Mouse (Mus musculus): ENCODE measurements around the gene Sirt7. TPM values are rescaled to one million over a fixed set of nuclear protein-coding genes. Genes with fewer than 3 reads are reported as not detected.

Gene Sirt7
- total and polyA plus RNA-seq, 3 experiments = 72.3 to 78.2 TPM; not detected in 1

DNA sequence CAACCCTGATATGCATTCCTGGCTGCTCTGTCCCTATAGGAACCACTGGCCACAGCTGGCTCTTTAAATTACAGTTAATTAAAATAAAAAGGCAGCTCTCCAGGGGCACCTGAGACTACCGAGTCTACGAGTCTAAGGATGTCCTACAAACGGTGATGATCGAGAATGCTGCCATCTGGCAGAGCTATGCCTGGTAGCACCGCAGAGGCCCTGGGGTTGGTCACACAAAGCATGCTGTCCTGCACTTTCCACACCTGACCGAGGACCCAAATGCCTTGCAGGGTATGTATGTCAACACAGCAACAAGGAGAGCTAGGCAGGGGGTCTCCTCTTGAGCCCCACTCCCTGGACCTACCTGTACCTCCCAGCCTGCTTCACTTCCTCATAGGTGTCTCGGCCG, 11.1 kb downstream of the Sirt7 start:
- Histone ChIP-seq H3K79me2 (ENCODE audit: control insufficient read depth, insufficient read depth, low read length, poor library complexity) (peaks cover 23% of the 10 kb centered on the region), H3K9me3 (replicated peaks; ENCODE audit: insufficient read depth, low read length) (no peaks in the 10 kb centered on the region), H3K36me3 (ENCODE audit: control insufficient read depth in 1 of 2, insufficient read depth in 2 of 2, low read length in 2 of 2) (peaks cover 4% of the 10 kb centered on the region in 2 experiments), H3K9ac (ENCODE audit: control insufficient read depth, low read depth, low read length, poor library complexity, severe bottlenecking) (no peak overlapping the region), H3K4me3 (ENCODE audit: control insufficient read depth in 1 of 2, insufficient read depth in 1 of 2, low read depth in 2 of 2, low read length in 2 of 2) (no peak overlapping the region), H3K4me1 (ENCODE audit: control insufficient read depth in 1 of 2, insufficient read depth in 2 of 2, low read length in 2 of 2) (peaks cover 0 to 10% of the 10 kb centered on the region in 2 experiments; a peak in 3 of 4 replicates), H3K27ac (ENCODE audit: control insufficient read depth, low read depth, low read length) (no peak overlapping the region), H3K27me3 (ENCODE audit: control insufficient read depth in 1 of 2, insufficient read depth in 2 of 2, low read length in 2 of 2) (no peaks in the 10 kb centered on the region)
- no peak for DNase-seq (ENCODE audit: low read depth, low spot score)
- no peak for TF ChIP-seq TBP (IDR thresholded peaks at IDR 0.05; ENCODE audit: low read depth, low read length)
- no peak for TF ChIP-seq USF1 (IDR thresholded peaks at IDR 0.05; ENCODE audit: low read depth, low read length)
- no peak for TF ChIP-seq POLR2AphosphoS5 (IDR thresholded peaks at IDR 0.05; ENCODE audit: borderline replicate concordance, low read depth, low read length)
- no peak for TF ChIP-seq ETS1 (IDR thresholded peaks at IDR 0.05; ENCODE audit: low read depth, low read length)

- peaks cover 23% of the 10 kb centered on the region for H3K79me2 ChIP-seq (ENCODE audit: control insufficient read depth, insufficient read depth, low read length, poor library complexity)
- H3K36me3 ChIP-seq (ENCODE audit: control insufficient read depth in 1 of 2, insufficient read depth in 2 of 2, low read length in 2 of 2) = peaks cover 2 to 4% of the 10 kb centered on the region in 2 experiments
- no peaks in the 10 kb centered on the region for H3K9me3 ChIP-seq (replicated peaks; ENCODE audit: insufficient read depth, low read length)
- no peak overlapping the region for H3K27ac ChIP-seq (ENCODE audit: control insufficient read depth, low read depth, low read length)
- no peak for DNase-seq (ENCODE audit: low read depth, low spot score)
- TF ChIP-seq EP300 (IDR thresholded peaks at IDR 0.05; ENCODE audit: low read depth in 1 of 2, low read length in 2 of 2) (no peak), USF1 (IDR thresholded peaks at IDR 0.05; ENCODE audit: low read depth, low read length) (no peak), ZNF384 (IDR thresholded peaks at IDR 0.05; ENCODE audit: low read depth, low read length) (no peak), E2F4 (IDR thresholded peaks at IDR 0.05; ENCODE audit: borderline replicate concordance, low read depth, low read length) (no peak), POLR2AphosphoS5 (IDR thresholded peaks at IDR 0.05; ENCODE audit: borderline replicate concordance, low read depth, low read length) (no peak; the same call in 1 of the 2 replicates), NELFE (IDR thresholded peaks at IDR 0.05; ENCODE audit: low read depth, low read length) (no peak), JUND (IDR thresholded peaks at IDR 0.05; ENCODE audit: low read depth, low read length) (no peak), KAT2A (conservative IDR thresholded peaks at IDR 0.05; ENCODE audit: low read depth, low read length) (no peak), BHLHE40 (IDR thresholded peaks at IDR 0.05; ENCODE audit: borderline replicate concordance, low read depth, low read length) (no peak)
- H3K4me3 ChIP-seq (ENCODE audit: control insufficient read depth in 1 of 2, insufficient read depth in 1 of 2, low read depth in 2 of 2, low read length in 2 of 2) = no peak overlapping the region
- peaks cover 0 to 10% of the 10 kb centered on the region in 2 experiments; a peak in 3 of 4 replicates for H3K4me1 ChIP-seq (ENCODE audit: control insufficient read depth in 1 of 2, insufficient read depth in 2 of 2, low read length in 2 of 2)
- H3K27me3 ChIP-seq (ENCODE audit: control insufficient read depth in 1 of 2, insufficient read depth in 2 of 2, low read length in 2 of 2) = no peaks in the 10 kb centered on the region
- H3K9ac ChIP-seq (ENCODE audit: control insufficient read depth, low read depth, low read length, poor library complexity, severe bottlenecking) = no peak overlapping the region
These were observed 11.5 kb downstream of the Sirt7 start for GRCm38 (mm10) chr11:120613481-120613972.

- H3K4me3 ChIP-seq (ENCODE audit: control insufficient read depth in 1 of 2, insufficient read depth in 1 of 2, low read depth in 2 of 2, low read length in 2 of 2) = no peak overlapping the region
- DNase-seq (ENCODE audit: low read depth, low spot score) = peak; percentile 79
- no peak overlapping the region for H3K27ac ChIP-seq (ENCODE audit: control insufficient read depth, low read depth, low read length)
- no peaks in the 10 kb centered on the region for H3K9me3 ChIP-seq (replicated peaks; ENCODE audit: insufficient read depth, low read length)
- peaks cover 23% of the 10 kb centered on the region for H3K79me2 ChIP-seq (ENCODE audit: control insufficient read depth, insufficient read depth, low read length, poor library complexity)
- H3K27me3 ChIP-seq (ENCODE audit: control insufficient read depth in 1 of 2, insufficient read depth in 2 of 2, low read length in 2 of 2) = no peaks in the 10 kb centered on the region
- H3K9ac ChIP-seq (ENCODE audit: control insufficient read depth, low read depth, low read length, poor library complexity, severe bottlenecking) = no peak overlapping the region
- peaks cover 1 to 4% of the 10 kb centered on the region in 2 experiments for H3K36me3 ChIP-seq (ENCODE audit: control insufficient read depth in 1 of 2, insufficient read depth in 2 of 2, low read length in 2 of 2)
- peaks cover 0 to 7% of the 10 kb centered on the region in 2 experiments; a peak in 3 of 4 replicates for H3K4me1 ChIP-seq (ENCODE audit: control insufficient read depth in 1 of 2, insufficient read depth in 2 of 2, low read length in 2 of 2)
- TF ChIP-seq TBP (IDR thresholded peaks at IDR 0.05; ENCODE audit: low read depth, low read length) = no peak
- peak; percentile 32; the same call in 1 of the 2 replicates for TF ChIP-seq BHLHE40 (IDR thresholded peaks at IDR 0.05; ENCODE audit: borderline replicate concordance, low read depth, low read length)
- TF ChIP-seq CTCF (IDR thresholded peaks at IDR 0.05 in 2 of 3, conservative IDR thresholded peaks at IDR 0.05 in 1 of 3; ENCODE audit: control insufficient read depth in 1 of 3, insufficient read depth in 1 of 3, low read depth in 2 of 3, low read length in 3 of 3, poor library complexity in 1 of 3, severe bottlenecking in 1 of 3) = peak; percentile 86 to 94 (median 89)
- no peak for TF ChIP-seq MYC (IDR thresholded peaks at IDR 0.05; ENCODE audit: low read depth, low read length)
- TF ChIP-seq JUND (IDR thresholded peaks at IDR 0.05; ENCODE audit: low read depth, low read length) = no peak
- no peak for TF ChIP-seq NRF1 (IDR thresholded peaks at IDR 0.05; ENCODE audit: insufficient read depth, low read depth, low read length, poor library complexity, severe bottlenecking)
- no peak for TF ChIP-seq MXI1 (IDR thresholded peaks at IDR 0.05; ENCODE audit: low read depth, low read length)
- no peak for TF ChIP-seq RCOR1 (IDR thresholded peaks at IDR 0.05; ENCODE audit: low read depth, low read length)
- TF ChIP-seq TCF12 (IDR thresholded peaks at IDR 0.05; ENCODE audit: low read depth, low read length) = no peak
- no peak for TF ChIP-seq USF1 (IDR thresholded peaks at IDR 0.05; ENCODE audit: low read depth, low read length)
- 0 out of 2 replicates have a peak, but pooled peaks have one; percentile 20 for TF ChIP-seq HCFC1 (IDR thresholded peaks at IDR 0.05; ENCODE audit: low read depth, low read length)
- TF ChIP-seq TAL1 (IDR thresholded peaks at IDR 0.05; ENCODE audit: low read length) = no peak
- TF ChIP-seq EP300 (IDR thresholded peaks at IDR 0.05; ENCODE audit: low read depth in 1 of 2, low read length in 2 of 2) = no peak
- no peak for TF ChIP-seq ZKSCAN1 (IDR thresholded peaks at IDR 0.05; ENCODE audit: low read depth, low read length)
- peak; percentile 84 for TF ChIP-seq ZC3H11A (IDR thresholded peaks at IDR 0.05; ENCODE audit: low read depth, low read length)
- TF ChIP-seq POLR2A (IDR thresholded peaks at IDR 0.05; ENCODE audit: control insufficient read depth in 1 of 2, insufficient read depth in 1 of 2, low read depth in 1 of 2, low read length in 2 of 2, poor library complexity in 1 of 2) = no peak
- TF ChIP-seq RAD21 (IDR thresholded peaks at IDR 0.05; ENCODE audit: low read depth, low read length) = peak; percentile 85
- no peak for TF ChIP-seq NELFE (IDR thresholded peaks at IDR 0.05; ENCODE audit: low read depth, low read length)
These were observed 12.3 kb downstream of the Sirt7 start for GRCm38 (mm10) chr11:120612763-120613162.

All from MEL (cell line).